Mouse (Mus musculus): Measurements from ENCODE around the gene Dzip1. TPM values are rescaled to one million over a fixed set of nuclear protein-coding genes. Genes with fewer than 3 reads are reported as not detected.
A peak's percentile ranks its signal among the peaks of the same experiment; 100 is the strongest.

Dzip1 gene
- polyA plus RNA-seq, 1 experiment from 2014 or later, result 10.1 TPM

DNA sequence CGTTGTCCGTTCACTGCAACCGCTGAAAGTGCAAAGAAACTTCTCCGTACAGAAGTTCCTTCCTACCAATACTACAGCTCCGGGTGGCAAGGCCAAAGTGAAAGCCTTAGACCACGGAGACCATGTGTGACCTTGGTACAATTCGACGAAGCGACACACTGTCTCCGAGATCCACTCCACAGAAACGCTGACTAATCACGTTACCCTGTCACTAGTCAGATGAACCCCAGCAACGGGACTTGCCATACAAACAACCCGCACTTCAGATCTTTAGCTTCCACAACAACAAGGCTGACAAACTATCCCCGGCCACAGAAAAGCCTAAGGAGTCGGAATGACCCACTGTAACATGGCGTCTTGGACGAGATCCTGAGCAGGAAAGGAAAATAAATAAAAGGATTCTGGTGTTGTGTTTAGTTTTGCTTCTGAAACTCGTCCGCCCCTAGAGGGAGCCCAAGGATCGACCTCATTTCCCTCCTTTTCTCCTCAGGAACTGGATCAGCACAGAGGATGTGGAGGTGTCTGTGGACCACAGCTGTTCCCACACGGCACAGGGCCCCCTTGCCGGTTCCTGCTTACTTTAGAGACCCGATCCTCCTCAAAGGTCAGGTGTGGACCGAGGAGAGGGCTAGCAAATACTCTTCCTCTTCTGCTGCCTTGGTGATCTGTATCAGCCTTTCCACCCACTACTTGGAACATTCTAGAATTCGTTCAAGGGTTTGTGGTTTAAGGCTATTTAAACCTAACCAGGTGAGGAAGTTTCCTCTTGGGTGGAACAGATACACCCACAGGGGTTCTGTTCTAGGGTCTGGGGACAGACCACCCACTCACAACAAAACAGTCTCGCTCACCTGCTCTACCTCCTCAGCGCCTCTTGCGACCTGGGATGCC, 14.7 kb downstream of the Dzip1 start:
- peak overlapping the region; percentile 53 for H3K9ac ChIP-seq (ENCODE audit: low read length)

DNA sequence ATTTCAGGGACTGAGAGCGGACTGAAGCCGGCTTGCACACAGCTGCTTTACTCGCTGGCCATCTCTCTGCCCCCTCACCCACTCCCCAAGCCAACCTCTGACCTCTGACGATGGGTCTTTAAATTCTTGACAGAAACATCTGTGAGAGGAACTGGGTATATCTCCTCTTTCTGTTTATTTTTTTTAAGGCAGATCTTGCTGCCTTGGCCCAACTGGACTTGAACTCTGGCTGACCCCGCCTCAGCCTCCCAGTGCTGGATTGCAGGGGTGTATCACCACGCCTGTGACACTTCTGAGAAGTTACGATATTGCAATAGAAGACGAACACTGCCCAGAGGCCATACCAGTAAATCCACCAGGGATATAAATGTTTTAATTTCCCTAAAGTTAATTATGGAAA, 15.4 kb downstream of the Dzip1 start:
- ATAC-seq (ENCODE audit: insufficient read depth, low FRiP score), result no peak
- no peaks in the 10 kb centered on the region for H3K4me1 ChIP-seq (ENCODE audit: control insufficient read depth, insufficient read depth, low read length)
- H3K27ac ChIP-seq (ENCODE audit: low read length), result no peak overlapping the region; the same call in 1 of the 2 replicates
- H3K36me3 ChIP-seq (ENCODE audit: control insufficient read depth, insufficient read depth, low read length), result no peaks in the 10 kb centered on the region; the same call in 1 of the 2 replicates
- WGBS, result 54% methylated on average over 8 of the region's 8 CpGs
- no peak overlapping the region for H3K9ac ChIP-seq (ENCODE audit: low read length)
- H3K9me3 ChIP-seq (replicated peaks; ENCODE audit: control insufficient read depth, low read length), result no peaks in the 10 kb centered on the region
- H3K4me3 ChIP-seq (replicated peaks; ENCODE audit: low read length), result no peak overlapping the region
- H3K4me2 ChIP-seq (ENCODE audit: low read depth, low read length), result no peak overlapping the region
- H3K27me3 ChIP-seq (ENCODE audit: control insufficient read depth, insufficient read depth, low read length), result no peaks in the 10 kb centered on the region

More for the DNA sequence above, 14.7 kb downstream of the Dzip1 start:
- Histone ChIP-seq H3K4me2 (ENCODE audit: low read depth, low read length) (peak overlapping the region; percentile 30; the same call in 1 of the 2 replicates), H3K27me3 (ENCODE audit: control insufficient read depth, insufficient read depth, low read length) (no peaks in the 10 kb centered on the region), H3K4me1 (ENCODE audit: control insufficient read depth, insufficient read depth, low read length) (no peaks in the 10 kb centered on the region), H3K36me3 (ENCODE audit: control insufficient read depth, insufficient read depth, low read length) (no peaks in the 10 kb centered on the region; the same call in 1 of the 2 replicates), H3K4me3 (replicated peaks; ENCODE audit: low read length) (no peak overlapping the region), H3K27ac (ENCODE audit: low read length) (peak overlapping the region; percentile 9; the same call in 1 of the 2 replicates), H3K9me3 (replicated peaks; ENCODE audit: control insufficient read depth, low read length) (no peaks in the 10 kb centered on the region)
- WGBS, result 49% methylated on average over 29 of the region's 29 CpGs
- peak; percentile 65 for ATAC-seq (ENCODE audit: insufficient read depth, low FRiP score)

DNA sequence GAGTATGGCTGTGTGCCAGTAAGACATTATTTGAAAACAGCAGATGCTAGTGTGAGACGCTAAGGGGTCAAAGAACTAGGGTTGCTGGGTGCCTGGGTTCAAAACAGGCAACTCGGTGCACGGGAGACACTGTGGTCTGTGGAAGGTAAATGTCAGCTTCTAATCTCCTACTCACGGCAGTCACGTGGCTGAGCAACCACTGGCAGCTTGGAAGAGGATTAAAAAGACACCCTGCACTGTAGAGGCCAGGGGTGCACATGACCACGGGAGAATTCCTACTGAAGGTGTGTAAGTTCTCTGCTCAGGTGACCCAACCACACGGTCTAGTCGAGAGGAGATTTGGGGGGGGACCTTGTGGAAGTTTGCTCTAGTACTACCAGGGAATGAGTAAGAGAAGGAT, 17.7 kb downstream of the Dzip1 start:
- Histone ChIP-seq H3K4me2 (ENCODE audit: low read depth, low read length) (no peak overlapping the region), H3K4me3 (replicated peaks; ENCODE audit: low read length) (no peak overlapping the region), H3K27ac (ENCODE audit: low read length) (no peak overlapping the region), H3K27me3 (ENCODE audit: control insufficient read depth, insufficient read depth, low read length) (no peaks in the 10 kb centered on the region), H3K36me3 (ENCODE audit: control insufficient read depth, insufficient read depth, low read length) (no peaks in the 10 kb centered on the region; the same call in 1 of the 2 replicates), H3K9me3 (replicated peaks; ENCODE audit: control insufficient read depth, low read length) (no peaks in the 10 kb centered on the region), H3K4me1 (ENCODE audit: control insufficient read depth, insufficient read depth, low read length) (no peaks in the 10 kb centered on the region), H3K9ac (ENCODE audit: low read length) (no peak overlapping the region)
- WGBS, result 65% methylated on average over 8 of the region's 8 CpGs
- ATAC-seq (ENCODE audit: insufficient read depth, low FRiP score), result no peak

DNA sequence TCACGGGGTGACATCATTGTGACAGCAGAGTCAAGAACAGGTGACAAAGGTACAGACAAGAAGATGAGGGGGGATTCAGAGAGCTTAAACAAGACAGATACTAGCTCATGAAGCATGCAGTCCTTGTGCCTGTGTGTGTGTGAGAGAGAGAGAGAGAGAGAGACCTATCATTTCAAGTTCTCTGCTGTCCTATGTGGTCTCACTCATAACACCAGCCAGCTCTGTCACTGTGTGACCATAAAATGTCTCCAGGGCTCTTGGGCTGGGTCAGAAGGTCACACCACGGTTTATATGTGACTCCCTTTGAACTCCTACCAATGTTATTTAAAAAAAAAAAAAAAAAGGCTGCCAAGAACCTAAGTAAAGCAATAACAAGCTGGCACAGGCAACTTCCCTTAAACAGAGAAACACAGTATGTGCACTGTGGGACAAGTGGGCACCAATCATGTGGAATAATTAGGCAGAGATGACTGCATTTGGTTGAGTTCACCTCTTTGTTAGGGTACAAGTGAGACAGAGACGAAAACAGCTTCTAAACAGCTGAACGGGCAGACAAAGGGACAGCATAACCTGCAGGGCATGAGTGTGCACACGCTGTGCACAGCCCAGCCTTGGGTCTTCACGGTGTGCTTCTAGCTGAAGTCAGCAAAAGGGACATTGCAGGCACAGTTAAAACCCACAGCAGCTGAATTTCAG, 21.2 kb downstream of the Dzip1 start:
- Histone ChIP-seq H3K4me2 (ENCODE audit: low read depth, low read length) (no peak overlapping the region), H3K4me1 (ENCODE audit: control insufficient read depth, insufficient read depth, low read length) (no peaks in the 10 kb centered on the region), H3K4me3 (replicated peaks; ENCODE audit: low read length) (no peak overlapping the region), H3K27me3 (ENCODE audit: control insufficient read depth, insufficient read depth, low read length) (no peaks in the 10 kb centered on the region), H3K27ac (ENCODE audit: low read length) (no peak overlapping the region), H3K36me3 (ENCODE audit: control insufficient read depth, insufficient read depth, low read length) (peaks cover 5% of the 10 kb centered on the region; the same call in 1 of the 2 replicates), H3K9ac (ENCODE audit: low read length) (no peak overlapping the region), H3K9me3 (replicated peaks; ENCODE audit: control insufficient read depth, low read length) (no peaks in the 10 kb centered on the region)
- no peak for ATAC-seq (ENCODE audit: insufficient read depth, low FRiP score)
- 60% methylated on average over 6 of the region's 6 CpGs for WGBS

DNA sequence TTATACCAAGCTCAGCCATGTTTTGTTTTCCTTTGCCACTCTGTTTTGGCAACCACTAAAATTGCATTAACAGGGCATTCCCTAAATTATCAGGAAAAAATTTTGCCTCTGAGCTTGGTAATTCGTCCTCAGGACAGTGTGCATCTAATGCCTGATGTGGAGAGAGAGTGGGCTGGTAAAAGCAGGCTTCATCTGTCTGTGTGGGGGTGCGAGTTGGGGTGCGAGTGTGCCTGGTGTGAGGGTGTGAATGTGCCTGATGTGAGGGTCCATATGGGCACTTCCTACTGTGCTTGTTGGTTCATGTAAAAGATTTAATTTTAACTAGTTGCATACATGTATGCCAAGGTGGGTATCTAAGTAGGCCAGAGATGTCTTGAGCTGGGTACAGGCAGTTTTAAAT, 21.9 kb downstream of the Dzip1 start:
- Histone ChIP-seq H3K9me3 (replicated peaks; ENCODE audit: control insufficient read depth, low read length) (no peaks in the 10 kb centered on the region), H3K27me3 (ENCODE audit: control insufficient read depth, insufficient read depth, low read length) (no peaks in the 10 kb centered on the region), H3K9ac (ENCODE audit: low read length) (no peak overlapping the region), H3K4me1 (ENCODE audit: control insufficient read depth, insufficient read depth, low read length) (no peaks in the 10 kb centered on the region), H3K27ac (ENCODE audit: low read length) (no peak overlapping the region), H3K4me3 (replicated peaks; ENCODE audit: low read length) (no peak overlapping the region), H3K36me3 (ENCODE audit: control insufficient read depth, insufficient read depth, low read length) (peaks cover 5% of the 10 kb centered on the region; the same call in 1 of the 2 replicates), H3K4me2 (ENCODE audit: low read depth, low read length) (no peak overlapping the region)
- no peak for ATAC-seq (ENCODE audit: insufficient read depth, low FRiP score)
- WGBS, result 84% methylated on average over 3 of the region's 3 CpGs

DNA sequence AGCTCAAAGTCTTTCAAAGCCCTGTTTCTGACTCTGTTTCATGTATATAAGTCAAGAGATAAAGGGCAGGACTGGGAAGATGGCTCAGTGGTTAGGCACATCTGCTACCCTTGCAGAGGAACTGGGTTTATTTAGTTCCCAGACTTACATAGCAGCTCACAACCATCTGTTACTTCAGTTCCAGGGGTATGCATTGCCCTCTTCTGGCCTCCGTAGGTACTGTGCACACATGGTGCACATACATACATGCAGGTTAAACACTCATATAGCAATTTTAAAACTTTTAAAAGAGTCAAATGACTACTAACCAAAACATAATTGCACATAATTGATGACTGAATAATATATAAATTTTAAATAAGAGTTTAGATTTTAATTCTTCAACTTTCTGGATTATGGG, 24.3 kb downstream of the Dzip1 start:
- H3K4me3 ChIP-seq (replicated peaks; ENCODE audit: low read length), result no peak overlapping the region
- WGBS, result 98% methylated on average over 1 of the region's 1 CpGs
- no peak overlapping the region for H3K4me2 ChIP-seq (ENCODE audit: low read depth, low read length)
- no peaks in the 10 kb centered on the region for H3K9me3 ChIP-seq (replicated peaks; ENCODE audit: control insufficient read depth, low read length)
- no peaks in the 10 kb centered on the region for H3K27me3 ChIP-seq (ENCODE audit: control insufficient read depth, insufficient read depth, low read length)
- ATAC-seq (ENCODE audit: insufficient read depth, low FRiP score), result no peak
- no peak overlapping the region for H3K27ac ChIP-seq (ENCODE audit: low read length)
- 0 out of 2 replicates have a peak, but pooled peaks cover 5% of the 10 kb centered on the region for H3K36me3 ChIP-seq (ENCODE audit: control insufficient read depth, insufficient read depth, low read length)
- no peaks in the 10 kb centered on the region for H3K4me1 ChIP-seq (ENCODE audit: control insufficient read depth, insufficient read depth, low read length)
- H3K9ac ChIP-seq (ENCODE audit: low read length), result no peak overlapping the region

DNA sequence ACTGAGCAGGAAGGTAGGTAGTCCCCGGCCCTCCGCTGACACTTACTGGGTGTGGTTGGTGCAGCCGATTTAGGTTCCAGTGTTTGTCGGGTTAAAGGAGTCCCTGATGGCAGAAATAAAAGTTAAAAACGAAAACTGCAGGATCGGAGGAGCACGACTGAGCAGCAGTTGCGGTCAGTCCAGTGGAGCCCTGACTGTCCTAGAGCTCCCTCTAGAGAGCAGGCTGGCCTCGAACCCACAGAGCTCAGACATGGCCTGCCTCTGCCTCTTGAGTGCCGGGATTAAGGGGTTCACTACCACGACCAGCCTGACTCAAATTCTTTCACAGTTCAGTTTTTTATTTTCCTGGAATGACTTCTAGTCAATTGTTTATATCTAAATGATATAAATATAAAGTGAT, 25.3 kb downstream of the Dzip1 start:
- WGBS, result 74% methylated on average over 11 of the region's 11 CpGs
- Histone ChIP-seq H3K27me3 (ENCODE audit: control insufficient read depth, insufficient read depth, low read length) (no peaks in the 10 kb centered on the region), H3K9ac (ENCODE audit: low read length) (no peak overlapping the region), H3K4me2 (ENCODE audit: low read depth, low read length) (no peak overlapping the region), H3K4me1 (ENCODE audit: control insufficient read depth, insufficient read depth, low read length) (no peaks in the 10 kb centered on the region), H3K9me3 (replicated peaks; ENCODE audit: control insufficient read depth, low read length) (no peaks in the 10 kb centered on the region), H3K4me3 (replicated peaks; ENCODE audit: low read length) (no peak overlapping the region), H3K36me3 (ENCODE audit: control insufficient read depth, insufficient read depth, low read length) (0 out of 2 replicates have a peak, but pooled peaks cover 5% of the 10 kb centered on the region), H3K27ac (ENCODE audit: low read length) (no peak overlapping the region)
- ATAC-seq (ENCODE audit: insufficient read depth, low FRiP score), result no peak

DNA sequence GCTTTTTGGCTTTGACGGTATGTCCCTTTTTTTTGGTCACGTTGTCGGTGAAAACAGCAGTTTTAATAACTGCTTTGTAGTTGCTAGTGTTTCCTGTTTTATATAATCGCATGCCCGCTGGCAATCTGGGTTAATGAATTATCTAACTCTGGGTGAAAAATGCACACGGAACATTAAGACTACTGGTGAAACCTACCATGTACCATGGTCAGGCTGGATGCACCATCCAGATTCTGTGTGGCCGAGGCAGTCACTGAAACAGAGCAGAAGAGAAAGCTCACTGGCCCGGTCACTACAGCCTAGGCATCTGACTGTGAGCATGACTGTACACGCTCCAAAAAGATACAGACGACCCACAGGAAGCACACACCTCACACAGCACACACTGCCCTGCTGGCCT, 29.6 kb downstream of the Dzip1 start:
- Histone ChIP-seq H3K4me2 (ENCODE audit: low read depth, low read length) (no peak overlapping the region), H3K27me3 (ENCODE audit: control insufficient read depth, insufficient read depth, low read length) (no peaks in the 10 kb centered on the region), H3K9ac (ENCODE audit: low read length) (no peak overlapping the region), H3K36me3 (ENCODE audit: control insufficient read depth, insufficient read depth, low read length) (no peaks in the 10 kb centered on the region), H3K4me3 (replicated peaks; ENCODE audit: low read length) (no peak overlapping the region), H3K4me1 (ENCODE audit: control insufficient read depth, insufficient read depth, low read length) (no peaks in the 10 kb centered on the region), H3K27ac (ENCODE audit: low read length) (no peak overlapping the region), H3K9me3 (replicated peaks; ENCODE audit: control insufficient read depth, low read length) (no peaks in the 10 kb centered on the region)
- WGBS, result 92% methylated on average over 10 of the region's 10 CpGs
- ATAC-seq (ENCODE audit: insufficient read depth, low FRiP score), result no peak

DNA sequence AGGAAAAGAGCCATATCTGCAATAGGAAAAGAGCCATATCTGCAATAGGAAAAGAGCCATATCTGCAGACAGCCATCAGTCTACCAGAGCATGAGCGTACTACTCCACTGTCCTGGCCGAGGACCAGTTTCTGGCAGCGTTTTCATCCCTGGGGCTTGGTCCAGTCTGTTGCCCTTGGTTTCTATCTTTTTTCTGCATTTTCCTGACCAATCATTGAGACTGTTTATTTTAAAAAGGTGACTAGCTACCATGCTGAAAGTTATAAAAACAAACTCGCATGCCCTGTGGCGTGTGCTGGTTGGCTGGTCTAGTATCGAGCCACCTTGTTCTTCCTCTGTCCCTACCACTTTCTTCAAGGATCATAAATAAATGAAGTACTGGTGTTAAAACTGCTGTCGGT, 30.0 kb downstream of the Dzip1 start:
- no peaks in the 10 kb centered on the region for H3K9me3 ChIP-seq (replicated peaks; ENCODE audit: control insufficient read depth, low read length)
- H3K4me3 ChIP-seq (replicated peaks; ENCODE audit: low read length), result no peak overlapping the region
- no peaks in the 10 kb centered on the region for H3K27me3 ChIP-seq (ENCODE audit: control insufficient read depth, insufficient read depth, low read length)
- WGBS, result 87% methylated on average over 7 of the region's 7 CpGs
- H3K4me2 ChIP-seq (ENCODE audit: low read depth, low read length), result no peak overlapping the region
- no peaks in the 10 kb centered on the region for H3K4me1 ChIP-seq (ENCODE audit: control insufficient read depth, insufficient read depth, low read length)
- ATAC-seq (ENCODE audit: insufficient read depth, low FRiP score), result no peak
- H3K9ac ChIP-seq (ENCODE audit: low read length), result no peak overlapping the region
- no peaks in the 10 kb centered on the region for H3K36me3 ChIP-seq (ENCODE audit: control insufficient read depth, insufficient read depth, low read length)
- H3K27ac ChIP-seq (ENCODE audit: low read length), result no peak overlapping the region
